Mouse (Mus musculus): ENCODE data around the gene Map4k1. TPM values are rescaled to one million over a fixed set of nuclear protein-coding genes. Genes with fewer than 3 reads are reported as not detected.

The Map4k1 gene
- polyA plus RNA-seq, 1 experiment from 2014 or later = 12.2 TPM

GRCm38 (mm10) chr7:28943451-28944180, 38.2 kb upstream of the Map4k1 start:
- Histone ChIP-seq H3K9ac (ENCODE audit: low read length) (peak overlapping the region; percentile 59), H3K4me2 (ENCODE audit: low read depth, low read length) (peak overlapping the region; percentile 35; the same call in 1 of the 2 replicates)
- 36% methylated on average over 5 of the region's 5 CpGs for WGBS

GRCm38 (mm10) chr7:28944756-28945415, 37.0 kb upstream of the Map4k1 start:
- H3K9ac ChIP-seq (ENCODE audit: low read length) = peak overlapping the region; percentile 74
- H3K27me3 ChIP-seq (ENCODE audit: control insufficient read depth, insufficient read depth, low read length) = no peaks in the 10 kb centered on the region
- 37% methylated on average over 6 of the region's 6 CpGs for WGBS
- H3K36me3 ChIP-seq (ENCODE audit: control insufficient read depth, insufficient read depth) = no peaks in the 10 kb centered on the region
- peak overlapping the region; percentile 52 for H3K4me2 ChIP-seq (ENCODE audit: low read depth, low read length)
- no peaks in the 10 kb centered on the region for H3K9me3 ChIP-seq (replicated peaks; ENCODE audit: control insufficient read depth, low read length)
- no peak for ATAC-seq (replicated peaks; ENCODE audit: extremely low read depth, insufficient read depth, low FRiP score)
- peaks cover 95% of the 10 kb centered on the region for H3K4me1 ChIP-seq (ENCODE audit: control insufficient read depth, insufficient read depth, low read length)
- peak overlapping the region; percentile 98 for H3K27ac ChIP-seq (ENCODE audit: low read length)
- H3K4me3 ChIP-seq (ENCODE audit: low read length) = peak overlapping the region; percentile 10; the same call in 1 of the 2 replicates

More at GRCm38 (mm10) chr7:28943451-28944180, 38.2 kb upstream of the Map4k1 start:
- peaks cover 95% of the 10 kb centered on the region for H3K4me1 ChIP-seq (ENCODE audit: control insufficient read depth, insufficient read depth, low read length)
- no peak for ATAC-seq (replicated peaks; ENCODE audit: extremely low read depth, insufficient read depth, low FRiP score)
- no peak overlapping the region for H3K4me3 ChIP-seq (ENCODE audit: low read length)
- no peaks in the 10 kb centered on the region for H3K36me3 ChIP-seq (ENCODE audit: control insufficient read depth, insufficient read depth)
- H3K27ac ChIP-seq (ENCODE audit: low read length) = peak overlapping the region; percentile 98
- H3K27me3 ChIP-seq (ENCODE audit: control insufficient read depth, insufficient read depth, low read length) = no peaks in the 10 kb centered on the region
- H3K9me3 ChIP-seq (replicated peaks; ENCODE audit: control insufficient read depth, low read length) = no peaks in the 10 kb centered on the region

- peaks cover 93% of the 10 kb centered on the region for H3K4me1 ChIP-seq (ENCODE audit: control insufficient read depth, insufficient read depth, low read length)
- peak overlapping the region; percentile 10; the same call in 1 of the 2 replicates for H3K4me3 ChIP-seq (ENCODE audit: low read length)
Observed at GRCm38 (mm10) chr7:28945416-28946270, 36.2 kb upstream of the Map4k1 start.

GRCm38 (mm10) chr7:28946271-28946610, 35.6 kb upstream of the Map4k1 start:
- H3K4me1 ChIP-seq (ENCODE audit: control insufficient read depth, insufficient read depth, low read length) = peaks cover 93% of the 10 kb centered on the region
- ATAC-seq (replicated peaks; ENCODE audit: extremely low read depth, insufficient read depth, low FRiP score) = peak; percentile 15; the same call in 1 of the 2 replicates
- WGBS = 12% methylated on average over 1 of the region's 1 CpGs

More at GRCm38 (mm10) chr7:28945416-28946270, 36.2 kb upstream of the Map4k1 start:
- Histone ChIP-seq H3K9me3 (replicated peaks; ENCODE audit: control insufficient read depth, low read length) (no peaks in the 10 kb centered on the region), H3K4me2 (ENCODE audit: low read depth, low read length) (peak overlapping the region; percentile 52), H3K27ac (ENCODE audit: low read length) (peak overlapping the region; percentile 98), H3K36me3 (ENCODE audit: control insufficient read depth, insufficient read depth) (peaks cover 3% of the 10 kb centered on the region; the same call in 1 of the 2 replicates), H3K9ac (ENCODE audit: low read length) (peak overlapping the region; percentile 74), H3K27me3 (ENCODE audit: control insufficient read depth, insufficient read depth, low read length) (no peaks in the 10 kb centered on the region)
- WGBS = 8% methylated on average over 10 of the region's 10 CpGs
- peak; percentile 86 for ATAC-seq (replicated peaks; ENCODE audit: extremely low read depth, insufficient read depth, low FRiP score)

GRCm38 (mm10) chr7:28948746-28949145, 33.1 kb upstream of the Map4k1 start:
- Histone ChIP-seq H3K27me3 (ENCODE audit: control insufficient read depth, insufficient read depth, low read length) (no peaks in the 10 kb centered on the region), H3K36me3 (ENCODE audit: control insufficient read depth, insufficient read depth) (peaks cover 3% of the 10 kb centered on the region; the same call in 1 of the 2 replicates), H3K27ac (ENCODE audit: low read length) (peak overlapping the region; percentile 98), H3K4me1 (ENCODE audit: control insufficient read depth, insufficient read depth, low read length) (peaks cover 96% of the 10 kb centered on the region), H3K9me3 (replicated peaks; ENCODE audit: control insufficient read depth, low read length) (no peaks in the 10 kb centered on the region), H3K4me3 (ENCODE audit: low read length) (no peak overlapping the region), H3K4me2 (ENCODE audit: low read depth, low read length) (peak overlapping the region; percentile 22; the same call in 1 of the 2 replicates), H3K9ac (ENCODE audit: low read length) (peak overlapping the region; percentile 53)
- WGBS = 75% methylated on average over 7 of the region's 7 CpGs
- ATAC-seq (replicated peaks; ENCODE audit: extremely low read depth, insufficient read depth, low FRiP score) = no peak

More at GRCm38 (mm10) chr7:28946271-28946610, 35.6 kb upstream of the Map4k1 start:
- Histone ChIP-seq H3K4me2 (ENCODE audit: low read depth, low read length) (peak overlapping the region; percentile 52), H3K4me3 (ENCODE audit: low read length) (no peak overlapping the region), H3K36me3 (ENCODE audit: control insufficient read depth, insufficient read depth) (peaks cover 3% of the 10 kb centered on the region; the same call in 1 of the 2 replicates), H3K9ac (ENCODE audit: low read length) (peak overlapping the region; percentile 74), H3K27ac (ENCODE audit: low read length) (peak overlapping the region; percentile 98), H3K9me3 (replicated peaks; ENCODE audit: control insufficient read depth, low read length) (no peaks in the 10 kb centered on the region), H3K27me3 (ENCODE audit: control insufficient read depth, insufficient read depth, low read length) (no peaks in the 10 kb centered on the region)

- Histone ChIP-seq H3K27ac (ENCODE audit: low read length) (peak overlapping the region; percentile 98), H3K27me3 (ENCODE audit: control insufficient read depth, insufficient read depth, low read length) (no peaks in the 10 kb centered on the region), H3K36me3 (ENCODE audit: control insufficient read depth, insufficient read depth) (peaks cover 3% of the 10 kb centered on the region; the same call in 1 of the 2 replicates), H3K9me3 (replicated peaks; ENCODE audit: control insufficient read depth, low read length) (no peaks in the 10 kb centered on the region), H3K4me2 (ENCODE audit: low read depth, low read length) (no peak overlapping the region), H3K4me3 (ENCODE audit: low read length) (no peak overlapping the region), H3K4me1 (ENCODE audit: control insufficient read depth, insufficient read depth, low read length) (peaks cover 95% of the 10 kb centered on the region), H3K9ac (ENCODE audit: low read length) (peak overlapping the region; percentile 53)
- no peak for ATAC-seq (replicated peaks; ENCODE audit: extremely low read depth, insufficient read depth, low FRiP score)
- 45% methylated on average over 2 of the region's 2 CpGs for WGBS
Observed at GRCm38 (mm10) chr7:28949298-28949697, 32.6 kb upstream of the Map4k1 start.

GRCm38 (mm10) chr7:28950346-28951037, 31.4 kb upstream of the Map4k1 start:
- Histone ChIP-seq H3K27me3 (ENCODE audit: control insufficient read depth, insufficient read depth, low read length) (no peaks in the 10 kb centered on the region), H3K9me3 (replicated peaks; ENCODE audit: control insufficient read depth, low read length) (no peaks in the 10 kb centered on the region), H3K36me3 (ENCODE audit: control insufficient read depth, insufficient read depth) (peaks cover 3% of the 10 kb centered on the region; the same call in 1 of the 2 replicates), H3K9ac (ENCODE audit: low read length) (no peak overlapping the region), H3K4me1 (ENCODE audit: control insufficient read depth, insufficient read depth, low read length) (peaks cover 89% of the 10 kb centered on the region), H3K4me3 (ENCODE audit: low read length) (no peak overlapping the region), H3K27ac (ENCODE audit: low read length) (no peak overlapping the region), H3K4me2 (ENCODE audit: low read depth, low read length) (no peak overlapping the region)
- WGBS = 82% methylated on average over 10 of the region's 10 CpGs
- ATAC-seq (replicated peaks; ENCODE audit: extremely low read depth, insufficient read depth, low FRiP score) = no peak

- Histone ChIP-seq H3K4me2 (ENCODE audit: low read depth, low read length) (0 out of 2 replicates have a peak overlapping the region, but pooled peaks have one; percentile 8), H3K4me1 (ENCODE audit: control insufficient read depth, insufficient read depth, low read length) (peaks cover 88% of the 10 kb centered on the region)
- WGBS = 36% methylated on average over 2 of the region's 2 CpGs
Observed at GRCm38 (mm10) chr7:28951764-28952163, 30.1 kb upstream of the Map4k1 start.

More at GRCm38 (mm10) chr7:28951764-28952163, 30.1 kb upstream of the Map4k1 start:
- Histone ChIP-seq H3K9ac (ENCODE audit: low read length) (peak overlapping the region; percentile 44; the same call in 1 of the 2 replicates), H3K4me3 (ENCODE audit: low read length) (no peak overlapping the region), H3K27me3 (ENCODE audit: control insufficient read depth, insufficient read depth, low read length) (no peaks in the 10 kb centered on the region), H3K9me3 (replicated peaks; ENCODE audit: control insufficient read depth, low read length) (no peaks in the 10 kb centered on the region), H3K36me3 (ENCODE audit: control insufficient read depth, insufficient read depth) (peaks cover 6% of the 10 kb centered on the region; the same call in 1 of the 2 replicates), H3K27ac (ENCODE audit: low read length) (peak overlapping the region; percentile 74)
- no peak for ATAC-seq (replicated peaks; ENCODE audit: extremely low read depth, insufficient read depth, low FRiP score)
